Mouse (Mus musculus) kidney, adult 2 months (tissue): ENCODE measurements around the gene Tmem220.

ENCODE experiments used
- CTCF ChIP-seq: fragments of 200-500 bp; conservative IDR thresholded peaks from 2 replicates; pipeline ENCODE4 v1.5.1; 2011; ENCODE audit warnings: low read depth, mild to moderate bottlenecking, control low read depth, low read length, moderate library complexity, mixed read lengths; ENCODE audit not compliant: insufficient read depth, insufficient read length
- POLR2A ChIP-seq: fragments of 200-500 bp; IDR thresholded peaks from one replicate; pipeline ENCODE4 v1.6.1; 2011; ENCODE audit warnings: low read depth, low read length, control low read depth

DNA sequence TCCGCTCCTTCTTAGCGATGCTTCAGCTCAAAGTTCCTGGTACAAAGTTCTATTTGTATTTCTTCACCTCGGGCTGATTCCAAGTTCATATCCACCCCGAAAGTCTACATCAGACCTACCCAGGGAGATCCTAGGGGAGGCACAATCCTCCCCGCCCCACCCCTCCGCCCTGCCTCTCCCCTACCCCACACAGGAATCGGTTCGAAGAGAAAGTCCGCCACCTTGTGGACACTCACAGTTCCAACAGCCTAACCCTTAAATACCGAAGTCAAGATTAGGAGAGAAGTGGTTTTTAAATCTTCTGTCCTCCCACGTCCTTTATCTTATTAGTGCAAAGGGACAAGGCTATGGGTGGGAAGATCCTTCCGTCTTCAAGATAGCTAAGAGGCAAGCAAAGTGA is 4.0 kb upstream of the Tmem220 start:
- peak; percentile 65 for TF ChIP-seq CTCF
- no peak for TF ChIP-seq POLR2A
